In genomic region chr11:49918521-49919180, GRCm38 (mm10) we compare ENCODE assay signal across 21 mouse cellular contexts. TPM values are rescaled to one million over a fixed set of nuclear protein-coding genes. Genes with fewer than 3 reads are reported as not detected.
A peak's percentile ranks its signal among the peaks of the same experiment; 100 is the strongest.
DNase-seq lines count a peak whose midpoint lies in the region; ATAC-seq and TF ChIP-seq lines count a peak whose summit lies in the region.
"Had no signal": no experiment of that assay in that cellular context is flagged by ENCODE, and none has a peak within 500 bp of the region (broad histone marks: within the 10 kb centered on the region; RNA-seq: fewer than 3 reads in every experiment).

No protein-coding gene starts in this region.

- H3K4me2 ChIP-seq in forebrain, postnatal 0 days (ENCODE audit: low read depth): no peak overlapping the region
- H3K4me2 ChIP-seq in forebrain, embryonic 13.5 days: no peak overlapping the region
- no peak overlapping the region for H3K4me2 ChIP-seq in midbrain, embryonic 16.5 days (ENCODE audit: low read length)
- no peak overlapping the region for H3K4me2 ChIP-seq in midbrain, embryonic 13.5 days (replicated peaks)
- H3K4me2 ChIP-seq: heart, embryonic 15.5 days; limb, embryonic 12.5 days; midbrain, embryonic 12.5 days; neural tube, embryonic 12.5 days; stomach, embryonic 15.5 days had no signal

- 18% methylated on average over 15 of the region's 15 CpGs for WGBS in forebrain, postnatal 0 days
- 41% methylated on average over 15 of the region's 15 CpGs for WGBS in forebrain, embryonic 13.5 days
- 38% methylated on average over 15 of the region's 15 CpGs for WGBS in midbrain, embryonic 16.5 days
- WGBS in midbrain, embryonic 13.5 days: 54% methylated on average over 15 of the region's 15 CpGs

- H3K9me3 ChIP-seq in forebrain, postnatal 0 days (ENCODE audit: low read length): no peaks in the 10 kb centered on the region
- H3K9me3 ChIP-seq in forebrain, embryonic 13.5 days (replicated peaks): no peaks in the 10 kb centered on the region
- H3K9me3 ChIP-seq in midbrain, embryonic 16.5 days (replicated peaks; ENCODE audit: control insufficient read depth, low read length, poor library complexity, severe bottlenecking): no peaks in the 10 kb centered on the region
- no peaks in the 10 kb centered on the region for H3K9me3 ChIP-seq in midbrain, embryonic 13.5 days
- H3K9me3 ChIP-seq: heart, embryonic 15.5 days; limb, embryonic 12.5 days; midbrain, embryonic 12.5 days; neural tube, embryonic 12.5 days; stomach, embryonic 15.5 days had no signal

- no peak for TF ChIP-seq CTCF in forebrain, postnatal 0 days (IDR thresholded peaks at IDR 0.05; ENCODE audit: low read depth)

- H3K27ac ChIP-seq in forebrain, postnatal 0 days (ENCODE audit: low read depth, low read length): no peak overlapping the region
- H3K27ac ChIP-seq in forebrain, embryonic 13.5 days: no peak overlapping the region
- no peak overlapping the region; the same call in 1 of the 2 replicates for H3K27ac ChIP-seq in midbrain, embryonic 16.5 days (ENCODE audit: low read length)
- H3K27ac ChIP-seq in midbrain, embryonic 13.5 days: no peak overlapping the region
- H3K27ac ChIP-seq: gastrocnemius, adult 2 months; heart, embryonic 15.5 days; limb, embryonic 12.5 days; midbrain, embryonic 12.5 days; neural tube, embryonic 12.5 days; stomach, embryonic 15.5 days had no signal

- no peaks in the 10 kb centered on the region for H3K27me3 ChIP-seq in forebrain, postnatal 0 days (ENCODE audit: insufficient read depth, low read length)
- H3K27me3 ChIP-seq in forebrain, embryonic 13.5 days: no peaks in the 10 kb centered on the region
- no peaks in the 10 kb centered on the region for H3K27me3 ChIP-seq in midbrain, embryonic 16.5 days (ENCODE audit: control insufficient read depth, insufficient read depth, low read depth, low read length)
- no peaks in the 10 kb centered on the region for H3K27me3 ChIP-seq in midbrain, embryonic 13.5 days
- H3K27me3 ChIP-seq in splenic B cell, adult 2 months (ENCODE audit: control insufficient read depth, insufficient read depth, low read length, poor library complexity, severe bottlenecking): no peaks in the 10 kb centered on the region; the same call in 1 of the 2 replicates
- H3K27me3 ChIP-seq: limb, embryonic 12.5 days; midbrain, embryonic 12.5 days; neural tube, embryonic 12.5 days; stomach, embryonic 15.5 days had no signal

- peak; percentile 43 for ATAC-seq in forebrain, postnatal 0 days
- ATAC-seq in forebrain, embryonic 13.5 days: no peak; the same call in 1 of the 2 replicates
- peak; percentile 45; the same call in 1 of the 2 replicates for ATAC-seq in midbrain, embryonic 16.5 days
- no peak for ATAC-seq in midbrain, embryonic 13.5 days

- no peaks in the 10 kb centered on the region for H3K36me3 ChIP-seq in forebrain, postnatal 0 days (ENCODE audit: insufficient read depth)
- no peaks in the 10 kb centered on the region for H3K36me3 ChIP-seq in forebrain, embryonic 13.5 days (ENCODE audit: poor library complexity, severe bottlenecking)
- H3K36me3 ChIP-seq in midbrain, embryonic 16.5 days (ENCODE audit: control insufficient read depth, insufficient read depth, low read length): no peaks in the 10 kb centered on the region
- no peaks in the 10 kb centered on the region for H3K36me3 ChIP-seq in midbrain, embryonic 13.5 days
- no peaks in the 10 kb centered on the region for H3K36me3 ChIP-seq in splenic B cell, adult 2 months (ENCODE audit: control insufficient read depth, insufficient read depth, low read length, poor library complexity, severe bottlenecking)
- H3K36me3 ChIP-seq: heart, embryonic 15.5 days; limb, embryonic 12.5 days; midbrain, embryonic 12.5 days; neural tube, embryonic 12.5 days; stomach, embryonic 15.5 days had no signal

- no peak for DNase-seq in forebrain, postnatal 0 days
- DNase-seq in forelimb bud, embryonic 11.5 days (ENCODE audit: low read depth, low spot score): peak; percentile 20
- peak; percentile 41 for DNase-seq in splenic B cell, adult 2 months (ENCODE audit: low read depth, low spot score)
- DNase-seq in T-cell, adult 2 months (ENCODE audit: low spot score): no peak
- DNase-seq: adrenal gland, adult 8-10 months; cerebellum, adult 9-11 months; gastrocnemius, adult 2 months; heart, adult 18-20 months; layer of hippocampus, postnatal 36 days; right cerebral cortex, adult 18-20 months; thymus, postnatal 25 days had no signal

- no peaks in the 10 kb centered on the region for H3K4me1 ChIP-seq in forebrain, postnatal 0 days (ENCODE audit: insufficient read depth)
- peaks cover 10% of the 10 kb centered on the region for H3K4me1 ChIP-seq in forebrain, embryonic 13.5 days
- no peaks in the 10 kb centered on the region; the same call in 1 of the 2 replicates for H3K4me1 ChIP-seq in midbrain, embryonic 16.5 days (ENCODE audit: control insufficient read depth, insufficient read depth, low read length)
- H3K4me1 ChIP-seq in midbrain, embryonic 13.5 days (replicated peaks): peaks cover 10% of the 10 kb centered on the region
- H3K4me1 ChIP-seq: limb, embryonic 12.5 days; midbrain, embryonic 12.5 days; neural tube, embryonic 12.5 days; stomach, embryonic 15.5 days had no signal

- no peak overlapping the region for H3K4me3 ChIP-seq in forebrain, postnatal 0 days (ENCODE audit: low read depth, low read length)
- no peak overlapping the region for H3K4me3 ChIP-seq in forebrain, embryonic 13.5 days
- no peak overlapping the region for H3K4me3 ChIP-seq in midbrain, embryonic 16.5 days (ENCODE audit: low read depth, low read length)
- H3K4me3 ChIP-seq in midbrain, embryonic 13.5 days (replicated peaks): no peak overlapping the region
- H3K4me3 ChIP-seq: gastrocnemius, adult 2 months; heart, embryonic 15.5 days; limb, embryonic 12.5 days; midbrain, embryonic 12.5 days; neural tube, embryonic 12.5 days; stomach, embryonic 15.5 days had no signal

- no peak overlapping the region for H3K9ac ChIP-seq in forebrain, postnatal 0 days
- no peak overlapping the region for H3K9ac ChIP-seq in forebrain, embryonic 13.5 days
- no peak overlapping the region for H3K9ac ChIP-seq in midbrain, embryonic 16.5 days (ENCODE audit: low read depth, low read length)
- H3K9ac ChIP-seq in midbrain, embryonic 13.5 days (replicated peaks): no peak overlapping the region
- H3K9ac ChIP-seq: heart, embryonic 15.5 days; limb, embryonic 12.5 days; midbrain, embryonic 12.5 days; neural tube, embryonic 12.5 days; stomach, embryonic 15.5 days had no signal

RNA-seq across cellular contexts. Expression of gene Rasgef1c, which starts 17.0 kb away (rescaled TPM):
- total RNA-seq in forebrain, postnatal 0 days (2014; rRNA removed): 28.3 and 36.1 TPM in 2 replicates
- 24.9 and 30.8 TPM in 2 replicates for polyA plus RNA-seq in forebrain, postnatal 0 days (2015; fragmentation: Nextera tagmentation; extraction: Ambion mirVana)
- 5.7 and 6.3 TPM in 2 replicates for polyA plus RNA-seq in forebrain, embryonic 13.5 days (2015; fragmentation: Nextera tagmentation; extraction: Ambion mirVana)
- 33.8 and 34.2 TPM in 2 replicates for polyA plus RNA-seq in midbrain, embryonic 16.5 days (2015; fragmentation: Nextera tagmentation; extraction: Ambion mirVana)
- polyA plus RNA-seq in midbrain, embryonic 13.5 days (2015; fragmentation: Nextera tagmentation; extraction: Ambion mirVana): 8.2 and 9.5 TPM in 2 replicates
- polyA plus RNA-seq: kidney, embryonic 14.5 days; liver, embryonic 16.5 days had no signal

Comparison
In these comparisons a context has a peak if more than half of its experiments do, and no peak if none do; other contexts are left out.
1. ATAC-seq: peak in forebrain, postnatal 0 days (single experiment) and midbrain, embryonic 16.5 days (single experiment); none in forebrain, embryonic 13.5 days (single experiment) and midbrain, embryonic 13.5 days (single experiment).
2. DNase-seq: peak in forelimb bud, embryonic 11.5 days (single experiment) and splenic B cell, adult 2 months (single experiment); none in forebrain, postnatal 0 days (single experiment) and T-cell, adult 2 months (single experiment).